Mouse (Mus musculus): ENCODE results near the gene Zfp784. TPM values are rescaled to one million over a fixed set of nuclear protein-coding genes. Genes with fewer than 3 reads are reported as not detected.

The Zfp784 gene
- total RNA-seq, 2 experiments from 2014 or later, result 0.54 to 0.98 TPM

DNA sequence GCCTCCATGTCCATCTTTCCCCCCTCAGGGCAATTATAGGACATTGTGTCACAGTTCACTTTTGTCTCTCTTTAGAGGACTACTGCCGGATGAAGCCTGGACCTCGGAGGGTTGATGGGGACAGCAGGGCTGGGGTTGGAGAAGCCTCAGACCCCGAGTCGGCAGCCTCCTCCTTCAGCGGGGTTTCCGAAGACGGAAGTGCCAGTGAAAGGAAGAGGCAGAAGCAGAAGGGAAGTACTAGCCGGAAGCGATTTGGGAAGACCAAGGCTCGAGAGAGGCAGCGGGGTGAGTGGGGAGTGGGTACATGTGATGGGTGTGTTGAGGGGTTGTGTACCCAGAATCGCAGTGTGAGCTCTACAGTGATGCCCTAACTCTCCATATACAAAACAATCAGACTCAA is 21.2 kb upstream of the Zfp784 start:
- no peak for ATAC-seq (replicated peaks; ENCODE audit: poor library complexity, severe bottlenecking)

DNA sequence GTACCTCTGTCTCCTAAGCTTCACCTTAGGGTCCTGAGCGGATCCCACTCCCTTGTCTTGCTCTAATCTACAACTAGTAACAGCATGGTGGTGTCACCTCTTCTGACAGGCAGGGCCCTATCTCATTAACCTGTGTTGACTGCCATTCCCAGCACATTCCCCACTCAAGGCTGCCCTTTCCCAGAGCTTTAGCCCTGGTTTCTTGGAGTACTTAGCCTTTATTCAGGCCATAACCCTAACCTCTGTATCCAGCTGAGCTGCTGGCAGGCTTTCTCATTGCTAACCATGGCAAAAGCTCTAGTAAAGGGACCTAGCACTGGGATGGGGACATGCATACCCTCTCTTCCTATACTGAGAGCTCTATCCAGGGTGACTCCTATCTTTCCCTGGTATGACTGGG is 20.4 kb upstream of the Zfp784 start:
- no peak for ATAC-seq (replicated peaks; ENCODE audit: poor library complexity, severe bottlenecking)

DNA sequence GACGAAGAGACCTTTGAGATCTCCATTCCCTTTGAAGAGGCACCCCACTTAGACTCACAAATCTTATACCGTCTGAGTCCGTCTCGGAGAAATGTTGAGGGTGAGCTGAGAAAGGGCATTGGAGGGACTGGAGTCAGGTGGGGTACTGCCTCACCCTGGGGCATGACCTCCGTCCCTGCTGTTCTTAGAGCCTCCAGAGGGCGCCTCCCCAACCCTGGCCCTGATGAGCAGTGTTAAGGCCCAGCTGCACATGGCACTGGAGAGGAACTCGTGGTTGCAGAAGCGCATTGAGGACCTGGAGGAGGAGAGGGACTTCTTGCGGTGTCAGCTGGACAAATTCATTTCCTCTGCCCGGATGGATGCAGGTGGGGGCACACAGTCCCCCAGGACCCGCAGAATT is 19.6 kb upstream of the Zfp784 start:
- peak; percentile 17 for ATAC-seq (replicated peaks; ENCODE audit: poor library complexity, severe bottlenecking)

DNA sequence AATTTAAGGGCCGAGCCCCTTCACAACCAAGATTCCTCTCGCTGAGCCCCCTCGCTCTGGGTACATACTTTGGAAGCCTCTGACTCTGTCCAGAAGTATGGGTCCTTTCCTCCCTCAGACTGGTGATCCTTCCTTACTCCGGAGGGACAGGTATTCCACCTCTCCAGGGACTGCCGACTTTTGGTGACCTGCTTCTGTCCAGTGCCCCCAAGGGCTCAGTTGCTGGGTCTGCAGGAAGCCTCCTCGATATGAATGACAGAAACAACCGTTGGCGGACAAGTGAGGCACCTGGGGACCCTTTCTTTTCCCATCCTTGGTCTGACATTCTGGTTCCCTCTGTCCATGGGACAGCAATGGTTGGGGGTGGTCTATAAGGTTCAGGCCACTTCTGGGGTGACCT is 19.1 kb upstream of the Zfp784 start:
- ATAC-seq (replicated peaks; ENCODE audit: poor library complexity, severe bottlenecking), result no peak

DNA sequence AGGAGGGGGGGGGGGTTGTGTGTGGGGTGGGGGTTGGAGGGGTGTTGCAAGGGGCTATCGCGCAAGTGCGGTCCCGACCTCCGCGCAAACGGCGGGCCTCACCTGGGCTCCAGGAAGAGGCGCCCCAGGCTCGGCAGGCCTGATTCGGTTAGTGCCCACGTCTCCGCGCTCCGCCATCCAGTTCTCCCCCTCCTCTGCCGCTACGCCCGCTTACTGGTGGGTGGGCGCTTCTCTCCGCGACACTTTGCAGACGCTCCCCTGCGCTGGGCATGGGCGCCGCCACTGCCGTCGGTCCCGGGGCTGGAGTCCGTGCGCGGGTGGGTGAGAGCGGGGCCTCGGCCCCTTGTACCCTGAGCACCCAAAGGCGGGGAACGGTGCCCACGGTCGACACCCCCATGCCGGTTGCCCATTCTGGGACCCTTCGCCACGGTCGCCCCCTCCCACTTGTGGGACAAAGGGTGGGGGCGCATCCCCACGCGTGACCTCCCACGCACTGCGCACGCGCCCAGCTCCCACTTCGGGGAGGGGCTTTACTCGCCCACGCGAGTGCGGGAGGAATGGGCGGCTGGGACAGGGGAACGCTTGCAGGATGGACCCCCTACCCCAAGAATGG is 18.5 kb upstream of the Zfp784 start:
- ATAC-seq (replicated peaks; ENCODE audit: poor library complexity, severe bottlenecking), result no peak

- ATAC-seq (replicated peaks; ENCODE audit: poor library complexity, severe bottlenecking), result peak; percentile 26
Measured at GRCm38 (mm10) chr7:5053456-5054179, 15.4 kb upstream of the Zfp784 start.

DNA sequence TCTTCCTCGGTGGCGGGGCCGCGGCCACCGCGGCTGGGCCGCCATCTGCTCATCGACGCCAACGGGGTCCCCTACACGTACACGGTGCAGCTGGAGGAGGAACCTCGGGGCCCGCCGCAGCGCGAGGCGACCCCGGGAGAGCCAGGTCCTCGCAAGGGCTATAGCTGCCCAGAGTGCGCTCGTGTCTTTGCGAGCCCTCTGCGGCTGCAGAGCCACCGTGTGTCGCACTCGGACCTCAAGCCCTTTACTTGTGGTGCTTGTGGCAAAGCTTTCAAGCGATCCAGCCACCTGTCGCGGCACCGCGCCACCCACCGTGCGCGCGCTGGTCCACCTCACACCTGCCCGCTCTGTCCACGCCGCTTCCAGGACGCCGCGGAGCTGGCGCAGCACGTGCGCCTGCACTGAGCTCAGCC is 14.7 kb upstream of the Zfp784 start:
- no peak; the same call in 1 of the 2 replicates for ATAC-seq (replicated peaks; ENCODE audit: poor library complexity, severe bottlenecking)

DNA sequence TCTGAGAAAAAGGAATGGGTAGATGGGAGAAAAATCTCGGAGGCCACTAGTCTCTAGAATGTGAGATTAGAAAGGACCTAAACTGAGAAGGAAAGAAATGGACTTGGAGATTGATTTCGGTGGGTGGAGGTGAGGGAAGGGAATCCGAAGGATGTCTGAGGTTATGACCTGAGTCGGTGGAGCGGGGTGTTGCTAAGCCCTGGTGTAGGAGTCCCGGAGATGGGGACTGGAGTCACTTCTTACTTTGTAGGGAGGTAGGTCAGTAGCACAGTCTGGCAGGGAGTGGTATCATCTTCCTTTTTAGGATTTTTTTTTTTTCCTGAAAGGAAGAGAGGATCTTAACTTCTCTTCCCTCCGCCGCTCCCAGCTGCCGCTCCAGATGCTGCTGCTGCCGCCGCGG is 14.2 kb upstream of the Zfp784 start:
- ATAC-seq (replicated peaks; ENCODE audit: poor library complexity, severe bottlenecking), result no peak

GRCm38 (mm10) chr7:5051193-5052192 is 13.2 kb upstream of the Zfp784 start, which contains the start of gene Zfp580:
Gene Zfp580, plus strand, starts transcription at chr7:5051538.
- peak; percentile 50 for ATAC-seq (replicated peaks; ENCODE audit: poor library complexity, severe bottlenecking)

- peak; percentile 44; the same call in 1 of the 2 replicates for ATAC-seq (replicated peaks; ENCODE audit: poor library complexity, severe bottlenecking)
Measured at GRCm38 (mm10) chr7:5047313-5047712, 9.1 kb upstream of the Zfp784 start.

GRCm38 (mm10) chr7:5046112-5046511 is 7.9 kb upstream of the Zfp784 start:
- no peak for ATAC-seq (replicated peaks; ENCODE audit: poor library complexity, severe bottlenecking)

- ATAC-seq (replicated peaks; ENCODE audit: poor library complexity, severe bottlenecking), result no peak
Measured at GRCm38 (mm10) chr7:5044981-5045380, 6.7 kb upstream of the Zfp784 start.

DNA sequence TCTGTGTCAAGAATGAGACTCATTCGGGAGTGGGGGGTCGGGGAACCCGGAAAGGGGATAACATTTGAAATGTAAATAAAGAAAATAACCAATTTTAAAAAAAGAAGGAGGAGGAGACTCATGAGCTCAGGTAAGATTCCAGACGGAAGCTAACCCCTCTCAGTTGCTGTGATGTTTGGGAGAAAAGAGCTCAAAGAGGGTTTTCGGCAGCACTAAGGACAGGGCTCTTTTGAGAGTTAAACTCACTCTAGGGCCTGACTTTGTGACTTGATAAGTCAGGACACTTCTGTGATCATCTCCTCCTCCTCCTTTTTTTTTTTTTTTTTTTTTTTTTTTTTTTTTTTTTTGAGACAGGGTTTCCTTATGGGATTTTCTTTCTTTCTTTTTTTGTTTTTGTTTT is 694 bp upstream of the Zfp784 start:
- ATAC-seq (replicated peaks; ENCODE audit: poor library complexity, severe bottlenecking), result no peak

DNA sequence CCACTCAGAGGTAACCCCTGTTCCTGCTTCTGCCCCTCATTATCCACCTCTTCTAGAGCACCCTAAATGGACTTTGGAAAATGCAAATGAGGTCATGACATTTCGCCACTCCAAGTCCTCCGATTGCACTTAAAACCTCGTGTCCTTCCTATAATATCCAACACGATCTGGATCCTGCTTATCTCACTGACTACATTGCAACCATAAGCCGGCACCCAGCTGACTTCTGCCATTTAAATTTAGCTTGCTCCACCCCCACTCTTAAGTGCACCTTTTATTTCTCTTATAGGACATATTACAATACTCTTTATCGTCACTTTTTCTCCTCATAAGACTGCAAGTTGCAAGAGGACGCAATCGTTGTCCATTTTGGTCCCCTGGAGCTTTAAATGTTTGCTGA is 779 bp downstream of the Zfp784 start:
- no peak for ATAC-seq (replicated peaks; ENCODE audit: poor library complexity, severe bottlenecking)

- ATAC-seq (replicated peaks; ENCODE audit: poor library complexity, severe bottlenecking), result no peak
Measured at GRCm38 (mm10) chr7:5037026-5037425, 1.2 kb downstream of the Zfp784 start.

DNA sequence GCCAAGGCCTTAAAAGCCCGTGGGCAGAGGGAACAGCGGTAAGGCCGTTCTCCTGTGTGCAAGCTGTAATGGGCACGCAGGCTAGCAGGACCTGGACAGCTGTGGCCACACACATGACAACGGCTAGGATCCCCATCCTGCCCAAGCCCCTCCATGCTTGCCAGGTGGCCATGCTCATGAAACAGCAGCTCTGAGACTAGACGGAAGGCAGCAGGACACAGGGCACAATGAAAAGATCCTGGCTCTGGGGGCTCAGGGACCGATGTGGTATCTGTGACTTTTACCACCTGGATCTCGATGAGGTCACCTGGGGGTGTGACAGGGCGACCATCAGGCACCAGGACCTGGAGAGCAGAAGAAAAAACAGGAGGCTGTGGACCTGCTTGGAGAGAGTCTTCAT is 2.1 kb downstream of the Zfp784 start:
- ATAC-seq (replicated peaks; ENCODE audit: poor library complexity, severe bottlenecking), result no peak

DNA sequence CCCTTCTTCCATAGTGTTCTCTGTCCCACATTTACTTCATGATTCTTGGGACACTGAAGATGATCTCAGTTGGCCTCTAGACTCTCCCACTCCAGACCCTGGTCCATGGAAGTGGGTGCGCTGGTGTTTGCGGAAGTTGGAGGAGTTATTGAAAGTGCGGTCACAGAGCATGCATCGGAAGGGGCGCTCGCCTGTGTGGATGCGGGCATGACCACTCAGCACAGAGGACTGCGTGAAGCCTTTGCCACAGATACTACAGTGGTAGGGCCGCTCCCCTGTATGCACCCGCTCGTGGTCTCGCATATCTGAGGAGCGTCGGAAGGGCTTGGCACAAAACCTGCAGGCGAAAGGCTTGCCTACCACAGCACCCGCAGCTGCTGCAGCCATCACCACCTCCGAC is 2.6 kb downstream of the Zfp784 start:
- no peak for ATAC-seq (replicated peaks; ENCODE audit: poor library complexity, severe bottlenecking)

DNA sequence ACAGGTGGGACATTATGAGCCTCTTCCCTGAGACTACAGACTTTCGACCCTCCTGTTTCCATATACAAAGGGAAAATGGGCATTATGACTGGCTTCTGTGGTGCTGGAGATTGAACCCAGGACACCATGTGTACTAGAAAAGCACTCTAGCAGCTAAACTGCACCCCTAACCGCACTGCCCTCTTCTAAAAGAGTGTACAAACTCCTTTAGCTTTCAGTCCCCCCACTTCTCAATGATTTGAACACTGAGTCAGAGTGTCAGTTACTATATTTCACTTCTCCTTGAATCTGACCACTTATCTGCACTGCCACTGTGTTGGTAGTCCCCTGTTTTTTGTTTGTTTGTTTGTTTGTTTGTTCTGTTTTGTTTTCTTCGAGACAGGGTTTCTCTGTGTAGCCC is 4.4 kb downstream of the Zfp784 start, which contains the start of gene 4632433K11Rik:
Gene 4632433K11Rik, plus strand, starts transcription at position 301 of the 400 bp plus-strand sequence.
- ATAC-seq (replicated peaks; ENCODE audit: poor library complexity, severe bottlenecking), result no peak

DNA sequence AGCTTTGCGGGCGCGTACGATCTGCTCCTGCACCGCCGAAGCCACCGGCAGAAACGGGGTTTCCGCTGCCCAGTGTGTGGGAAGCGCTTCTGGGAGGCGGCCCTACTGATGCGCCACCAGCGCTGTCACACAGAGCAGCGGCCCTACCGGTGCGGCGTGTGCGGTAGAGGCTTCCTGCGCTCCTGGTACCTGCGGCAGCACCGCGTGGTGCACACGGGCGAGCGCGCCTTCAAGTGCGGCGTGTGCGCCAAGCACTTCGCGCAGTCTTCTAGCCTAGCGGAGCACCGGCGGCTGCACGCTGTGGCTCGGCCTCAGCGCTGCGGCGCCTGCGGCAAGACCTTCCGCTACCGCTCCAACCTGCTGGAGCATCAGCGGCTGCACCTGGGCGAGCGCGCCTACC is 6.8 kb downstream of the Zfp784 start:
- no peak for ATAC-seq (replicated peaks; ENCODE audit: poor library complexity, severe bottlenecking)

DNA sequence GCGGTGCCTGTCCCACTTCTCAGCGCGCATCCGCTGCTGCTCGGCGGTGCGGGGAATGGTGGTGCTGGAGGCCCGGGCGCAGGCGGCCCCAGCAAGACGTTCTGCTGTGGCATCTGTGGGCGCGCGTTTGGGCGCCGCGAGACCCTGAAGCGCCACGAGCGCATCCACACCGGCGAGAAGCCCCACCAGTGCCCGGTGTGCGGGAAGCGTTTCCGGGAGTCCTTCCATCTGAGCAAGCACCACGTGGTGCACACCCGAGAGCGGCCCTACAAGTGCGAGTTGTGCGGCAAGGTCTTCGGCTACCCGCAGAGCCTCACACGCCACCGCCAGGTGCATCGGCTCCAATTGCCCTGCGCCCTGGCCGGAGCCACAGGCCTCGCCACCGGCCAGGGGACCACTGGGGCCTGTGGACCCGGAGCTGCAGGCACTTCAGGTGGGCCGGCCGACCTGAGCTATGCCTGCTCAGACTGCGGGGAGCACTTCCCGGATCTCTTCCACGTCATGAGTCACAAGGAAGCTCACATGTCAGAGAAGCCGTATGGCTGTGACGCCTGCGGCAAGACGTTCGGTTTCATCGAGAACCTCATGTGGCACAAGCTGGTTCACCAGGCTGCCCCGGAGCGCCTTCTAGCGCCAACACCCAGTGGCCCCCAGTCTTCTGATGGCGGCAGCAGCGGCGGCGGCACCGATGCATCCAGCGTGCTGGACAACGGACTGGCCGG is 7.5 kb downstream of the Zfp784 start:
- no peak for ATAC-seq (replicated peaks; ENCODE audit: poor library complexity, severe bottlenecking)
